Mouse (Mus musculus) small intestine, adult 2 months (tissue): ENCODE measurements around the gene Tmem198b. TPM values are rescaled to one million over a fixed set of nuclear protein-coding genes. Genes with fewer than 3 reads are reported as not detected.

ENCODE experiments used
- H3K27ac ChIP-seq: fragments of 200-500 bp; 2 replicates; pipeline ENCODE4 v1.5.1; 2012; ENCODE audit warnings: low read depth, low read length, control low read depth, inconsistent platforms; ENCODE audit not compliant: insufficient read depth
- H3K27me3 ChIP-seq: fragments of 200-500 bp; 2 replicates; pipeline ENCODE4 v1.6.1; 2012; ENCODE audit warnings: mild to moderate bottlenecking, moderate library complexity, low read length, inconsistent platforms; ENCODE audit not compliant: control insufficient read depth, insufficient read depth
- H3K36me3 ChIP-seq: fragments of 200-500 bp; 2 replicates; pipeline ENCODE4 v1.6.1; 2012; ENCODE audit warnings: mild to moderate bottlenecking, low read length, control low read depth, inconsistent platforms; ENCODE audit not compliant: control insufficient read depth, insufficient read depth
- H3K4me1 ChIP-seq: fragments of 200-500 bp; 2 replicates; pipeline ENCODE4 v1.6.1; 2012; ENCODE audit warnings: low read length, inconsistent platforms, mixed read lengths; ENCODE audit not compliant: control insufficient read depth, insufficient read depth, insufficient read length
- H3K4me3 ChIP-seq: fragments of 200-500 bp; 2 replicates; pipeline ENCODE4 v1.5.1; 2012; ENCODE audit warnings: low read depth, mild to moderate bottlenecking, control low read depth, inconsistent platforms, low read length, moderate library complexity
- CTCF ChIP-seq: fragments of 200-500 bp; IDR thresholded peaks from 2 replicates; pipeline ENCODE4 v1.5.1; 2012; ENCODE audit warnings: low read depth, mild to moderate bottlenecking, control low read depth, inconsistent platforms, low read length, moderate library complexity, mixed read lengths; ENCODE audit not compliant: insufficient replicate concordance, insufficient read length; ENCODE audit errors: extremely low read depth
- POLR2A ChIP-seq: fragments of 200-500 bp; IDR thresholded peaks from 2 replicates; pipeline ENCODE4 v1.6.1; 2012; ENCODE audit warnings: low read depth, mild to moderate bottlenecking, control low read depth, inconsistent platforms, low read length, moderate library complexity
- WGBS: fragments of 180-500 bp; shearing (Covaris S2); methylation state at CpG from one replicate; pipeline ENCODE4 v1.1.7; 2018; 5-methylcytosine and 5-hydroxymethylcytosine counted together
- polyA plus RNA-seq: library from polyadenylated mRNA; depleted of rRNA; stranded (reverse); fragments of >200 nt; gene quantifications from 2 replicates; pipeline ENCODE4 v1.2.3, GENCODE M21; 2012; rRNA removed

The Tmem198b gene
- polyA plus RNA-seq, 1 experiment, result 7.0 TPM

- 24% methylated on average over 8 of the region's 8 CpGs for WGBS
- Histone ChIP-seq H3K27me3 (no peaks in the 10 kb centered on the region), H3K4me1 (no peaks in the 10 kb centered on the region; the same call in 1 of the 2 replicates), H3K27ac (peak overlapping the region; percentile 90), H3K4me3 (no peak overlapping the region), H3K36me3 (no peaks in the 10 kb centered on the region)
- no peak for TF ChIP-seq POLR2A
- no peak for TF ChIP-seq CTCF
Measured at GRCm38 (mm10) chr10:128779011-128779795, 25.0 kb downstream of the Tmem198b start.

GRCm38 (mm10) chr10:128778441-128778840, 25.7 kb downstream of the Tmem198b start:
- no peak overlapping the region for H3K4me3 ChIP-seq
- TF ChIP-seq POLR2A (no peak), CTCF (no peak)
- H3K27me3 ChIP-seq, result no peaks in the 10 kb centered on the region
- H3K27ac ChIP-seq, result peak overlapping the region; percentile 90; the same call in 1 of the 2 replicates
- no peaks in the 10 kb centered on the region; the same call in 1 of the 2 replicates for H3K4me1 ChIP-seq
- 86% methylated on average over 2 of the region's 2 CpGs for WGBS
- no peaks in the 10 kb centered on the region for H3K36me3 ChIP-seq

- Histone ChIP-seq H3K36me3 (no peaks in the 10 kb centered on the region), H3K4me3 (no peak overlapping the region), H3K4me1 (no peaks in the 10 kb centered on the region), H3K27me3 (no peaks in the 10 kb centered on the region), H3K27ac (no peak overlapping the region)
- TF ChIP-seq POLR2A (no peak), CTCF (no peak)
- 23% methylated on average over 5 of the region's 5 CpGs for WGBS
Measured at GRCm38 (mm10) chr10:128773685-128774084, 30.5 kb downstream of the Tmem198b start.

- no peak overlapping the region for H3K4me3 ChIP-seq
- no peaks in the 10 kb centered on the region for H3K4me1 ChIP-seq
- no peak for TF ChIP-seq POLR2A
- no peak for TF ChIP-seq CTCF
- WGBS, result 75% methylated on average over 2 of the region's 2 CpGs
- H3K36me3 ChIP-seq, result no peaks in the 10 kb centered on the region
- no peak overlapping the region for H3K27ac ChIP-seq
- no peaks in the 10 kb centered on the region for H3K27me3 ChIP-seq
Measured at GRCm38 (mm10) chr10:128772895-128773294, 31.3 kb downstream of the Tmem198b start.

Other genes with a start within 250 kb of the Tmem198b start
- 3.2 and 6.9 TPM in 2 replicates for gene Pa2g4, start 238.4 kb downstream of the Tmem198b start, polyA plus RNA-seq
- gene Erbb3, start 214.7 kb downstream of the Tmem198b start, polyA plus RNA-seq, result 32.3 and 127 TPM in 2 replicates
- gene Rps26, start 177.6 kb downstream of the Tmem198b start, polyA plus RNA-seq, result 439 and 930 TPM in 2 replicates
- 0.65 and 0.95 TPM in 2 replicates for gene Ikzf4, start 158.4 kb downstream of the Tmem198b start, polyA plus RNA-seq
- gene Suox, start 130.3 kb downstream of the Tmem198b start, polyA plus RNA-seq, result 10.4 and 14.2 TPM in 2 replicates
- gene Rab5b, start 108.1 kb downstream of the Tmem198b start, polyA plus RNA-seq, result 17.2 and 32.2 TPM in 2 replicates
- 1.4 and 2.1 TPM in 2 replicates for gene Pmel, start 100.2 kb downstream of the Tmem198b start, polyA plus RNA-seq
- 4.2 and 6.1 TPM in 2 replicates for gene Cdk2, start 99.3 kb downstream of the Tmem198b start, polyA plus RNA-seq
- 35.0 and 101 TPM in 2 replicates for gene Dgka, start 59.5 kb downstream of the Tmem198b start, polyA plus RNA-seq
- gene Pym1, start 56.5 kb downstream of the Tmem198b start, polyA plus RNA-seq, result 6.9 and 17.0 TPM in 2 replicates
- gene Mmp19, start 13.5 kb downstream of the Tmem198b start, polyA plus RNA-seq, result 1.2 and 2.5 TPM in 2 replicates
- 4.6 and 12.1 TPM in 2 replicates for gene Dnajc14, start 308 bp downstream of the Tmem198b start, polyA plus RNA-seq
- gene Sarnp, start 13.0 kb upstream of the Tmem198b start, polyA plus RNA-seq, result 0.14 and 0.89 TPM in 2 replicates
- gene Ormdl2, start 17.3 kb upstream of the Tmem198b start, polyA plus RNA-seq, result 36.4 and 62.8 TPM in 2 replicates
- gene Gdf11, start 87.3 kb upstream of the Tmem198b start, polyA plus RNA-seq, result 0.53 and 0.82 TPM in 2 replicates
- 62.0 and 91.5 TPM in 2 replicates for gene Cd63, start 96.6 kb upstream of the Tmem198b start, polyA plus RNA-seq
- gene Rdh5, start 118.5 kb upstream of the Tmem198b start, polyA plus RNA-seq, result 20.2 and 30.3 TPM in 2 replicates
- gene Bloc1s1, start 119.7 kb upstream of the Tmem198b start, polyA plus RNA-seq, result 88.8 and 147 TPM in 2 replicates
- gene Itga7, start 129.4 kb upstream of the Tmem198b start, polyA plus RNA-seq, result 8.4 and 14.6 TPM in 2 replicates
- gene Mettl7b, start 156.6 kb upstream of the Tmem198b start, polyA plus RNA-seq, result 27.6 and 32.2 TPM in 2 replicates
- not detected in 2 replicates for gene Olfr9, start 185.1 kb upstream of the Tmem198b start, polyA plus RNA-seq
- not detected in 2 replicates for gene Olfr763, start 206.4 kb upstream of the Tmem198b start, polyA plus RNA-seq
- not detected in 2 replicates for gene Olfr764-ps1, start 235.5 kb upstream of the Tmem198b start, polyA plus RNA-seq
- gene Olfr765, start 245.6 kb upstream of the Tmem198b start, polyA plus RNA-seq, result not detected in 2 replicates